Mouse (Mus musculus): ENCODE results near the gene Adap2. TPM values are rescaled to one million over a fixed set of nuclear protein-coding genes. Genes with fewer than 3 reads are reported as not detected.
A peak's percentile ranks its signal among the peaks of the same experiment; 100 is the strongest.

The Adap2 gene
- polyA plus RNA-seq, 1 experiment = 7.8 TPM

DNA sequence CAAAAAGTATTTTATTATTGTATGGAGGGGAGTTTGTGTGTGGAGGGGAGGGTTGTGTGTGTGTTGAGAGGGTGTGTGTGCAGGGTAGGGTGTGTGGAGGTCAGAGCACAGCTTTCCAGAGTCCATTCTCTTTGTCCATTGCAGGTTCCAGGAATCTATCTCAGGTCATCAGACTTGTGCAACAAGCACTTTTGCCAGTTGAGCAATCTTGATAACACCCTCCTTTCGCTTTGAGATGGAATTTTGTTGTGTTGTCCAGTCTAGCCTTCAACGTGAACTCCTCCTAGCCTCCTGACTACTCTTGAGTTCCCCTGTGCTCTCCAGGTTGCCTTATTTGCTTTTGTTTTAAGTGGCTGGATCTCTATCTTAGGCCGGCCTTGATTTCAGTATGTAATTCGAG lies 36.4 kb downstream of the Adap2 start:
- DNase-seq (ENCODE audit: extremely low spot score in 1 of 2, low spot score in 1 of 2) = no peak

DNA sequence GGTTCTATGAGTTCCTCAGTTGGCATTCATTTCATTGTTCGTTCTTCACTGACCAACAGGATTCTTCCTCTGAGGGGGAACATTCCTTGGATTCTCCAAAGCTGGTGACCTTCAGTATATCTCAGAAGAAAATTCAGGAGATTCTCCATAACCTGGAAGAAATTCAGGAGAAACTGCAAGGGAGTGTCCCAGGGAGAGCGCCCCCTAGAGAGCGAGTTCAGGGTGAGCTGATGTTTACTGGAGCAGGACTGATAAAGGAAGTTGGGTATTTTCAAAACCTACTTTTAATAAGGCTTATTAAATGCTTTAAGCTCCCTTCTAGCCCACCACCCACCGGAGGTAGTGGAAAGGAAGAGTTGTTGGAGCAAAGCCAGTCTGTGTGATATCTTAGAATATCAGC lies 39.9 kb downstream of the Adap2 start:
- no peak for DNase-seq (ENCODE audit: extremely low spot score in 1 of 2, low spot score in 1 of 2)

- no peak for DNase-seq (ENCODE audit: extremely low spot score in 1 of 2, low spot score in 1 of 2)
Measured at GRCm38 (mm10) chr11:80196351-80196750, 42.4 kb downstream of the Adap2 start.

DNA sequence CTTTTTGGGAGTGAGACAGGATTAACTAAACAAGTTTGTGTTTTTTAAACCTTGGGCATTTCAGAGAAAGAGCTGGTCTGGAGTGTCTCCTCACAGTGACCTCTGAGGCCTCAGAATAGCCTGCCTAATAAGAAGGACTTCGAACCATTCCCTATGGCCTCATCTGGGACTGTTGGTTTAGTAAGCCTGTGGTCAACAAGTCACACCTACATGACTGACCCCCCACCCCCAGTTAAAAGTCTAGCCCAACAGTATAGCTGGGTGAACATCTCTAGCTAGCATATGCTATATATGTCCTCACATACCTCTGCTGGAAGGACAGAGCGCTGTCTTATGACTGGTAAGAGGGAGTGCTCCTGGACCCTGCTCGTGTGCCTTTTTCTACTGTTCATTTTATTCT lies 45.4 kb downstream of the Adap2 start:
- DNase-seq (ENCODE audit: extremely low spot score in 1 of 2, low spot score in 1 of 2) = no peak

DNA sequence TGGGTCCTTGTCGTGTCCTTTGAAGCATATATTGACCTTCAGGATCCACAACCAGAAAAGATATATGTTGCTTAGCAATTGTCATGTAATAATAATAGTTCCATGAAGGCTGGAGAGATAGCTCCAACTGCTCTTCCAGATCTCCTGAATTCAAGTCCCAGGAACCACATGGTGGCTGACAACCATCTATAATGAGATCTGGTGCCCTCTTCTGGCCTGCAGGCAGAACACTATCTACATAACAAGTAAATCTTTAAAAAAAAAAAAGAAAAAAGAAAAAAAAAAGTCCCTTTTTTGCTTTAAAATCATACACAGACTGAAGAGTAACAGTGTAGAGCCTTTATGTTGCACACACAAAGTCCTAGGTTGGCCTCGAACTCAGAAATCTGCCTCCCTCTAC lies 45.9 kb downstream of the Adap2 start:
- DNase-seq (ENCODE audit: extremely low spot score in 1 of 2, low spot score in 1 of 2) = no peak

- no peak for DNase-seq (ENCODE audit: extremely low spot score in 1 of 2, low spot score in 1 of 2)
Measured at GRCm38 (mm10) chr11:80200326-80200725, 46.4 kb downstream of the Adap2 start.

DNA sequence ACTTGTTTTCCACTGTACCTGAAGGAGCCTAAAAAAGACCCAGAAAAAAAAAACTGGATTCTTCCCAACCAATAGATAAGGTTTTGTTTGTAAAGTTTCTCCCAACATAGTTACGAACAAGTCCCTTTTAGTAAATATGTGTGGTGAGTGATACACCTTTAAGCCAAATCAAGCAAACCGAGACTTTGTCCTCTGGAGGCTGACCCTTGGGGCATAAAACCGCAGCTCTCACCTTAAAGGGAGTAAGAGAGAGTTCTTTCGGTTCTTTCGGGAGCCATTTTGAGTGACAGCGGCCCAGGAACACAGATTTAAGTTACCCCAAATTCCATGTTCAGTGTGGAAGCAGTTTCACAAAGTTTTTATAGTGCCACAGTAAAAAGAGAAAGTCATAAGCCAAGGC lies 48.4 kb downstream of the Adap2 start:
- DNase-seq (ENCODE audit: extremely low spot score in 1 of 2, low spot score in 1 of 2) = no peak

- no peak for DNase-seq (ENCODE audit: extremely low spot score in 1 of 2, low spot score in 1 of 2)
Measured at GRCm38 (mm10) chr11:80204037-80204436, 50.1 kb downstream of the Adap2 start.

GRCm38 (mm10) chr11:80204941-80205340 lies 51.0 kb downstream of the Adap2 start:
- no peak for DNase-seq (ENCODE audit: extremely low spot score in 1 of 2, low spot score in 1 of 2)

- DNase-seq (ENCODE audit: extremely low spot score in 1 of 2, low spot score in 1 of 2) = no peak
Measured at GRCm38 (mm10) chr11:80208465-80208859, 54.6 kb downstream of the Adap2 start.

GRCm38 (mm10) chr11:80208860-80209800 lies 55.2 kb downstream of the Adap2 start, which contains the start of gene Rhot1:
Gene Rhot1 (plus strand): TSS chr11:80209019.
- DNase-seq (ENCODE audit: extremely low spot score in 1 of 2, low spot score in 1 of 2) = peak; percentile 84 to 99

- no peak for DNase-seq (ENCODE audit: extremely low spot score in 1 of 2, low spot score in 1 of 2)
Measured at GRCm38 (mm10) chr11:80210321-80210720, 56.4 kb downstream of the Adap2 start.

- no peak for DNase-seq (ENCODE audit: extremely low spot score in 1 of 2, low spot score in 1 of 2)
Measured at GRCm38 (mm10) chr11:80212282-80212681, 58.4 kb downstream of the Adap2 start.

DNA sequence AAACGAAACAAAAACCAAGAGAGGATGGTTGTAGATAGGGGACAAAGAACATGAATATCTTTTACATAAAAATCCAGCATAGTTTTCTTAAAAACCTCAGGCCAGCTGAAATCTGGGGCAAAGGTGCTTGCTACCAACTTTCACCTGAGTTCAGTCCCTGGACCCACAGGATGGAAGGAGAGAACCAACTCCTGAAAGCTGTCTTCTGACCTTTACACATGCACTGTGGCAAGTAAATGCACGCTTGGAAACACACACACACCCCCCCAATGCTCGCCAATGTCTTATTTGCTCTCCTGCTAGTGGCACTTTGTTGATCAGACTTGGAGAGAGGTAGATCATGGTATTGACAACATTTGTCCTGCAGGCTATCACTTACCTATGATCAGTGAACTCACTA lies 61.4 kb downstream of the Adap2 start:
- no peak for DNase-seq (ENCODE audit: extremely low spot score in 1 of 2, low spot score in 1 of 2)

GRCm38 (mm10) chr11:80218657-80219293 lies 64.9 kb downstream of the Adap2 start:
- DNase-seq (ENCODE audit: extremely low spot score in 1 of 2, low spot score in 1 of 2) = peak in 1 of 2 experiments; percentile 11

Other genes with a start within 250 kb of the Adap2 start
- gene Utp6, start 191.7 kb upstream of the Adap2 start, polyA plus RNA-seq (2012; rRNA removed) = 24.7 and 27.8 TPM in 2 replicates
- gene Suz12, start 161.0 kb upstream of the Adap2 start, polyA plus RNA-seq (2012; rRNA removed) = 20.9 and 23.2 TPM in 2 replicates
- 16.6 and 17.0 TPM in 2 replicates for gene Crlf3, start 73.1 kb upstream of the Adap2 start, polyA plus RNA-seq (2012; rRNA removed)
- 3.9 and 4.4 TPM in 2 replicates for gene Atad5, start 64.7 kb upstream of the Adap2 start, polyA plus RNA-seq (2012; rRNA removed)
- gene Tefm, start 11.9 kb upstream of the Adap2 start, polyA plus RNA-seq (2012; rRNA removed) = 8.7 and 9.5 TPM in 2 replicates
- gene Rnf135, start 29.7 kb downstream of the Adap2 start, polyA plus RNA-seq (2012; rRNA removed) = 4.3 and 4.6 TPM in 2 replicates
- gene Rhot1, start 54.9 kb downstream of the Adap2 start, polyA plus RNA-seq (2012; rRNA removed) = 56.5 and 58.5 TPM in 2 replicates
- gene Rhbdl3, start 146.8 kb downstream of the Adap2 start, polyA plus RNA-seq (2012; rRNA removed) = 12.3 and 14.3 TPM in 2 replicates
- 27.1 and 33.0 TPM in 2 replicates for gene 5730455P16Rik, start 223.9 kb downstream of the Adap2 start, polyA plus RNA-seq (2012; rRNA removed)
- 154 and 162 TPM in 2 replicates for gene Zfp207, start 229.2 kb downstream of the Adap2 start, polyA plus RNA-seq (2012; rRNA removed)

Data from frontal cortex, adult 2 months (tissue).